Mouse (Mus musculus) embryonic facial prominence, embryonic 14.5 days (tissue): ENCODE data around the gene Slc25a26. TPM values are rescaled to one million over a fixed set of nuclear protein-coding genes. Genes with fewer than 3 reads are reported as not detected.

Experiments used
- ATAC-seq: fragments of 200-750 bp; cut with Nextera tagmentation; 2 replicates; pipeline ENCODE4 v1.8.0; 2017; ENCODE audit warnings: low read depth, moderate number of reproducible peaks, moderate TSS enrichment
- DNase-seq: peaks from one replicate; pipeline ENCODE4 v3.0.0-alpha.2; 2015; ENCODE audit warnings: low spot score
- H3K27ac ChIP-seq: fragments of 300-500 bp; sonication (generic); replicated peaks from 2 replicates; pipeline ENCODE4 v1.5.1; 2014; ENCODE audit warnings: low read depth, mild to moderate bottlenecking, low read length, moderate library complexity
- H3K27me3 ChIP-seq: fragments of 300-500 bp; sonication (generic); replicated peaks from 2 replicates; pipeline ENCODE4 v1.6.1; 2014; ENCODE audit warnings: low read length; ENCODE audit not compliant: control insufficient read depth, insufficient read depth
- H3K36me3 ChIP-seq: fragments of 300-500 bp; sonication (generic); 2 replicates; pipeline ENCODE4 v1.6.1; 2014; ENCODE audit warnings: low read length, mixed read lengths; ENCODE audit not compliant: control insufficient read depth, insufficient read depth
- H3K4me1 ChIP-seq: fragments of 300-500 bp; sonication (generic); 2 replicates; pipeline ENCODE4 v1.6.1; 2014; ENCODE audit warnings: antibody characterized with exemption, low read length; ENCODE audit not compliant: control insufficient read depth, insufficient read depth
- H3K4me2 ChIP-seq: fragments of 300-500 bp; sonication (generic); 2 replicates; pipeline ENCODE4 v1.6.1; 2014; ENCODE audit warnings: low read depth, mild to moderate bottlenecking, low read length, moderate library complexity, mixed read lengths
- H3K4me3 ChIP-seq: fragments of 300-500 bp; sonication (generic); 2 replicates; pipeline ENCODE4 v1.5.1; 2014; ENCODE audit warnings: low read depth, mild to moderate bottlenecking, low read length
- H3K9ac ChIP-seq: fragments of 300-500 bp; sonication (generic); 2 replicates; pipeline ENCODE4 v1.6.1; 2014; ENCODE audit warnings: low read depth, mild to moderate bottlenecking, low read length, moderate library complexity, mixed read lengths
- H3K9me3 ChIP-seq: fragments of 300-500 bp; sonication (generic); 2 replicates; pipeline ENCODE4 v1.6.1; 2016; ENCODE audit warnings: low read length; ENCODE audit not compliant: control insufficient read depth
- whole genome bisulfite sequencing: fragments of 180-500 bp; shearing (Covaris S2); extraction: QIAGEN DNeasy Blood & Tissue Kit; methylation state at CpG from one replicate; pipeline ENCODE4 v1.1.7; 2014; 5-methylcytosine and 5-hydroxymethylcytosine counted together
- polyA plus RNA-seq: library from polyadenylated mRNA; unstranded; fragments of >200 nt; fragmentation: Nextera tagmentation; extraction: Ambion mirVana; gene quantifications from 2 replicates; pipeline ENCODE4 v1.2.1, GENCODE M21; 2014

The Slc25a26 gene
- polyA plus RNA-seq, 1 experiment from 2014 or later = 6.8 TPM

DNA sequence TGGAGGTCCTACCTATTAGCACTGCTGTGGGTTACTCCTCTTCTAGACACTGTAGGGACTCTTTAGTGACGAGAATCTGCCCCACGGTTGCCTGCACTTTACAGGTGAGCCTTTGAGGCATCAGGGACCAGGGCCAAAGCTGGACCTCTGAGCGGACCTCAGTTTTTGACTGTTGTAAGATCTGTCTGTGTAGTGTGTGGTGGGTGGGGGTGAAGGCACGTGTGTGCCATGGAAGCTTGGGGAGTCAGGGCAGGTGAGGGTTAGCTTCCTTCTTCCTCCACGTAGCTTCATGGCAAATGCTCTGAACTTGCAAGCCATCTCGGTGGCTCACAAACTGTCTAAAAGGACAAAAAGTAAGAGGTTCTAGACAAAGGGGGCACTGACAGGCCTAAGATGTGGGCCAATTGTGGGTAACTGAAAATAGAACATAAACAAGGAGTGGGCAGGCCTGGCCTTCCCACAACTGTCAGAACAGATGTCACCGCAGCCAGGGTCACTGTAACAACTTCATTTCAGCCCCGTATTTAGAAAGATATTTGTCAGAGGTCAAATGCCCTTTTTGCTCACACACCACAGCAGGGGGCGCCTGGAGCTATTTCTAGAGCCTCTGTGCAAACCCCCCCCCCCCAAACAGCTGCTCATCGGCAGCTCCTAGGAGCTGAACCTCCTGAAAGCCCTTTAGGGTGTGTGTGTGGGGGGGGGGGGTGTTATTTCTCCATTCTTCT, 96.8 kb downstream of the Slc25a26 start:
- Histone ChIP-seq H3K4me1 (peaks cover 31% of the 10 kb centered on the region), H3K36me3 (no peaks in the 10 kb centered on the region), H3K9ac (no peak overlapping the region), H3K27ac (no peak overlapping the region), H3K27me3 (no peaks in the 10 kb centered on the region), H3K9me3 (no peaks in the 10 kb centered on the region), H3K4me3 (no peak overlapping the region), H3K4me2 (no peak overlapping the region)
- ATAC-seq (no peak), DNase-seq (peak; percentile 67)
- WGBS = 64% methylated on average over 10 of the region's 10 CpGs

DNA sequence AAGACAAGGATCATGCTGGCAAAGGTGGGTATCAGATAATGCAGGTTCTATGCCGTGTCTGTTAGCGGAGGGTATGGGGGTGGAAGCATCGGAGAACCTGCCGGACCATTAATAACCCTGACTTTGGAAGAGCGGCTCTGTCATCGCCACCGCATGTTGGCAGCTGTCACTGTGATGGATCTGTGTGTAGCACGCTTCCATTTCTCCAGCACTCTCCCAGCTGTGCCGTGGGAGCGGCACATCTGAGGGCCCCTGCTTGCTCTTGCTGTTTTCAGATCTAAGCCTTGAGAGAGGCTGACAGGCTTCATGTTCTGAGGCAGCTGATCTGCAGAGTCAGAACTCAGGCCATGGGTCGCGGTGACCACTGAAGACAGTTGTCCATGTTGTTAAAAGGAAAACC, 98.3 kb downstream of the Slc25a26 start:
- Histone ChIP-seq H3K4me1 (peaks cover 18% of the 10 kb centered on the region), H3K27me3 (no peaks in the 10 kb centered on the region), H3K9ac (no peak overlapping the region), H3K4me3 (no peak overlapping the region), H3K36me3 (0 out of 2 replicates have a peak, but pooled peaks cover 3% of the 10 kb centered on the region), H3K27ac (no peak overlapping the region), H3K9me3 (no peaks in the 10 kb centered on the region), H3K4me2 (no peak overlapping the region)
- peak; percentile 69 for DNase-seq
- ATAC-seq = peak; percentile 60
- 73% methylated on average over 12 of the region's 12 CpGs for WGBS

DNA sequence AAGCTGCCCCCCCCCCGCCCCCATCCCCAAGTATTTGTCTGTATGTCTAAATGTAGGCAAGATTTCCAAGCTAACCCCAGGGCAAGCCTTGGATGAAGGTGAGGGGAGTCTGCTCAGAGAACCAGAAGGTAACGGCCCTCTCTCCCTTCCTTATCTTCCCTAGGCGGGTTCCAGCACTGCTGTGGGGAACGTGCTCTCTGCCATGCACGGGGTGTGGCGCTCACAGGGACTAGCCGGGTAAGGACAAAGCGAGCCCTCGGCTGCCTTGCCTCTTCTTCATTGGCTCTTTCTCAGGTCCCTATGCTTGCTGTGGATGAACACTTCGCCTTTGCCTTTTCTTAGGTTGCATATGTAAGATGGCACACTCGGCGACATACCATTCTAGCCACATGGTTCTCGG, 98.9 kb downstream of the Slc25a26 start:
- no peak overlapping the region for H3K27ac ChIP-seq
- 0 out of 2 replicates have a peak, but pooled peaks cover 8% of the 10 kb centered on the region for H3K36me3 ChIP-seq
- DNase-seq = no peak
- 85% methylated on average over 13 of the region's 13 CpGs for WGBS
- no peaks in the 10 kb centered on the region for H3K27me3 ChIP-seq
- ATAC-seq = no peak
- no peaks in the 10 kb centered on the region for H3K9me3 ChIP-seq
- H3K9ac ChIP-seq = no peak overlapping the region
- H3K4me1 ChIP-seq = peaks cover 12% of the 10 kb centered on the region
- H3K4me2 ChIP-seq = no peak overlapping the region
- H3K4me3 ChIP-seq = no peak overlapping the region

DNA sequence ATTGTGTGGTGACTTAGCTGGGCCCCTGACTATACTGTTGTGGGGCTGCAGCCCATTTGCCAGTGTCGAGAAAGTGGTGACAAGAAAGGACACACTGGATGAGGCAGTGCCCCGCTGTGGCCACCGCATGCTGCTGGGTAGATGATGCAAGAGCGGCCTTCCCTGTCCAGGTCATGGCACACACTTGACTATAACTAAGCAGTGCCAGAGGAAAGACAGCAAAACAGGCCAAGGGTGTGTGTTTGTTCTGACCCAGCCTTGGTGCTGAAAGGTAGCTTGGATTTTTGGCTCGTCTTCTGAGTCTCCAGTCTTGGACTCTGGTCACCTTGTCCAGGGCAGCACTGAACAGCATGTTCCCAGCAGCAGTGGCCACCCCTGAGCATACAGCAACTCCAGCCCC, 101.0 kb downstream of the Slc25a26 start:
- H3K9me3 ChIP-seq = no peaks in the 10 kb centered on the region
- WGBS = 84% methylated on average over 5 of the region's 5 CpGs
- H3K27ac ChIP-seq = no peak overlapping the region
- H3K4me3 ChIP-seq = no peak overlapping the region
- no peaks in the 10 kb centered on the region for H3K27me3 ChIP-seq
- H3K4me1 ChIP-seq = peaks cover 3% of the 10 kb centered on the region; the same call in 1 of the 2 replicates
- H3K4me2 ChIP-seq = no peak overlapping the region
- no peak overlapping the region for H3K9ac ChIP-seq
- DNase-seq = peak; percentile 29
- H3K36me3 ChIP-seq = peaks cover 27% of the 10 kb centered on the region; the same call in 1 of the 2 replicates
- no peak for ATAC-seq

DNA sequence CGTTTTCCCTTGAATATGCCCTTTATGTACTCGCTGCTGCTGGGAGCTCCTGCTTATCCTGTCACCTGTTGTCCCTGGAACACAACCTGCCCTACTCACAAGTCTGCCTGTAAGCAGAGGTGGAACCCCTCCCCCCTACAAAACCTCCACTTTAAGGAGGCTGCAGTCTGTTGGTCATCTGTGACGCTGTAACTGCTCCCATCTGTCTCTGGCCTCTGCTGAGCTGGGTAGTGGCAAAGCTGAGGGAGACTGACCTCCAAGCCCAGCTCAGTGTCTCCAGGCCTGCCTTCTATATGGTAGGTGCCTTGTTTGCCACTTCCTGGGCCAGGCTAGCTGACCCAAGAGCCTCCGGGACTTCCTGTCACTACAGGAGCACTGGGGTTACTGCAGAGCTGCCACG, 101.7 kb downstream of the Slc25a26 start:
- WGBS = 56% methylated on average over 5 of the region's 5 CpGs
- no peak overlapping the region for H3K4me3 ChIP-seq
- no peaks in the 10 kb centered on the region for H3K27me3 ChIP-seq
- ATAC-seq (no peak), DNase-seq (no peak)
- H3K9me3 ChIP-seq = no peaks in the 10 kb centered on the region
- H3K36me3 ChIP-seq = peaks cover 33% of the 10 kb centered on the region
- no peak overlapping the region for H3K27ac ChIP-seq
- peaks cover 3% of the 10 kb centered on the region; the same call in 1 of the 2 replicates for H3K4me1 ChIP-seq
- no peak overlapping the region for H3K9ac ChIP-seq
- no peak overlapping the region for H3K4me2 ChIP-seq

DNA sequence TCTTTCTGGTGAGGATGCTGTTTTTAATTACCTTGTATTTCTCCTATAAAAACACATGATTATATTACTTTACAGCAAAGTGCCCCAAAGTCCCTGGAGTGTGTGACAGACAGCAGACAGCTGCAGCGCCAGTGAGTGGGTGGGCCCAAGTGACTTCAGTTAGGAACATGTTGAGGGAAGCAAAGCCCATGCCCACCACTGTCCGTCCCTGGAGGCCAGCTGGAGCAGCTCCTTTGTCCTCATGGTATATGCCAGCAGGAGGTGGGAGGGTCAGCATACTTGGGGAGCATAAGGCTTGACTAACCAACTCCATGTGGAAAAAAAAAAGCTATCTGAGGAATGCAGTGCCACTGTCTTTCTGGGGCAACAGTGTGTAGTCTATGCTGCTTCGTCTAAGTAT, 103.9 kb downstream of the Slc25a26 start:
- ATAC-seq (peak; percentile 73), DNase-seq (peak; percentile 85)
- whole genome bisulfite sequencing = 28% methylated on average over 3 of the region's 3 CpGs
- Histone ChIP-seq H3K27me3 (no peaks in the 10 kb centered on the region), H3K27ac (0 out of 2 replicates have a peak overlapping the region, but pooled peaks have one; percentile 64), H3K4me2 (no peak overlapping the region), H3K9me3 (no peaks in the 10 kb centered on the region), H3K36me3 (peaks cover 56% of the 10 kb centered on the region), H3K9ac (no peak overlapping the region), H3K4me3 (no peak overlapping the region), H3K4me1 (peaks cover 3% of the 10 kb centered on the region; the same call in 1 of the 2 replicates)

DNA sequence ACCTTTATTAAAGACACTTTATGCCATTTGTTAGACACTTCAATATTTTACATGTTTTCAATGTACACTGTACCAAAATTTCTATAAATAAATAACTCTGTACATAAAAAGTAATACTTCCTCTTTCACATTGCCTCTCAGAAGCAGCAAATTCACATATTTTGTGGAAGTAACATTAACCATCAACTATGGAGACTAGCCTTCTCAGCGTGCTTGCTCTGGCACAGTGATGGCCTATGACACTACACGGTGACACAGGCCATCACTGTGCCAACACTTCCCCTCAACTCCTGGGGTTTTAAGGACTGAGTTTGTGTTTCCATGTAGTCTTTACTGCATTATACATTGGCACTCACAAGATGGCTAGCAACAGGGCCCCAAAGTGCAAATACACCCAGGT, 104.4 kb downstream of the Slc25a26 start:
- ATAC-seq (no peak), DNase-seq (no peak)
- H3K4me1 ChIP-seq = peaks cover 3% of the 10 kb centered on the region; the same call in 1 of the 2 replicates
- H3K9ac ChIP-seq = no peak overlapping the region
- H3K9me3 ChIP-seq = no peaks in the 10 kb centered on the region
- H3K4me2 ChIP-seq = no peak overlapping the region
- H3K4me3 ChIP-seq = no peak overlapping the region
- H3K36me3 ChIP-seq = peaks cover 61% of the 10 kb centered on the region
- no peaks in the 10 kb centered on the region for H3K27me3 ChIP-seq
- WGBS = 76% methylated on average over 2 of the region's 2 CpGs
- peak overlapping the region; percentile 64; the same call in 1 of the 2 replicates for H3K27ac ChIP-seq

DNA sequence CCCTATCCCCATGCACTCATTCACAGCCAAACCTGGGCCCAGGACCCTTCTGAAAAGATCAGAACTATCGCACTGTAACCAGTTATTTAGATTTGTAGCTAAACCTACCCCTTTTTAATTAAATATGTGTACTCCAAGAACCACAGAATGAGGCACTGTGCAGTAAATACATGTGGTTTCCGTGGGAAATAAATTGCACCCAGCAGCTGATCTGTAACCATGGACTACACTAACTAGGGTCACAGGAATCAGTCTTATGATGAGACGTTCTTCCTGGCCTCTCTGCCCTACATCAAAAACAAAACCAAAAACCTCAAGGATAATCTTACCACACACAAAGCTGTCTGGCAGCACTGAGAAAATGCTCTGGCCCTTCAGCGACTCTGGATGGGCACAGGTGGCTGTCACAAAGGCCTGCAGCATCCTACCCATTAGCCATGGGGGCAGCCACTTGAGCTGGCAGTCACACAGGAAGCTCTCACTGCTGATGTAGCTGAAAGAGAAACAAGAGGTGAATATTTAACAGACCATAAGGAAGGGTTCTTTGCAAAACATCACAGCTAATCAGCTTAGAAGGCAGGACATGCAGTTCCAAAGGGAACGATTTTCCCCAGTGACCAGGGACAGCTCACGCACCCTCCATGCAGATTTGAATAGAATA, 113.2 kb downstream of the Slc25a26 start:
- Histone ChIP-seq H3K4me3 (no peak overlapping the region), H3K36me3 (peaks cover 99% of the 10 kb centered on the region), H3K9me3 (no peaks in the 10 kb centered on the region), H3K27ac (no peak overlapping the region), H3K9ac (no peak overlapping the region), H3K27me3 (no peaks in the 10 kb centered on the region), H3K4me2 (no peak overlapping the region), H3K4me1 (no peaks in the 10 kb centered on the region)
- 48% methylated on average over 6 of the region's 6 CpGs for WGBS
- DNase-seq = no peak
- ATAC-seq = no peak
